Mouse (Mus musculus) embryonic facial prominence, embryonic 11.5 days (tissue): ENCODE measurements around the gene Actr3. TPM values are rescaled to one million over a fixed set of nuclear protein-coding genes. Genes with fewer than 3 reads are reported as not detected.

ENCODE experiments used
- ATAC-seq: fragments of 200-750 bp; cut with Nextera tagmentation; replicated peaks from 2 replicates; pipeline ENCODE4 v1.8.0; 2017; ENCODE audit warnings: low read depth; ENCODE audit not compliant: insufficient number of reproducible peaks, low FRiP score, low TSS enrichment
- DNase-seq: peaks from one replicate; pipeline ENCODE4 v3.0.0-alpha.2; 2015; ENCODE audit warnings: low spot score
- H3K27ac ChIP-seq: fragments of 300-500 bp; sonication (generic); replicated peaks from 2 replicates; pipeline ENCODE4 v1.5.1; 2014; ENCODE audit warnings: mild to moderate bottlenecking, low read depth, low read length, control low read depth
- H3K27me3 ChIP-seq: fragments of 300-500 bp; sonication (generic); 2 replicates; pipeline ENCODE4 v1.6.1; 2014; ENCODE audit warnings: mild to moderate bottlenecking, low read length, moderate library complexity, mixed read lengths; ENCODE audit not compliant: control insufficient read depth, insufficient read depth
- H3K36me3 ChIP-seq: fragments of 300-500 bp; sonication (generic); replicated peaks from 2 replicates; pipeline ENCODE4 v1.6.1; 2014; ENCODE audit warnings: low read depth, mild to moderate bottlenecking, low read length, moderate library complexity, mixed read lengths; ENCODE audit not compliant: control insufficient read depth, insufficient read depth
- H3K4me1 ChIP-seq: fragments of 300-500 bp; sonication (generic); 2 replicates; pipeline ENCODE4 v1.6.1; 2014; ENCODE audit warnings: low read length, mixed read lengths; ENCODE audit not compliant: control insufficient read depth, insufficient read depth
- H3K4me2 ChIP-seq: fragments of 300-500 bp; sonication (generic); 2 replicates; pipeline ENCODE4 v1.6.1; 2014; ENCODE audit warnings: low read depth, mild to moderate bottlenecking, control low read depth, low read length, moderate library complexity
- H3K4me3 ChIP-seq: fragments of 300-500 bp; sonication (generic); 2 replicates; pipeline ENCODE4 v1.5.1; 2014; ENCODE audit warnings: low read depth, low read length, control low read depth
- H3K9ac ChIP-seq: fragments of 300-500 bp; sonication (generic); replicated peaks from 2 replicates; pipeline ENCODE4 v1.6.1; 2014; ENCODE audit warnings: mild to moderate bottlenecking, control low read depth, low read length
- H3K9me3 ChIP-seq: fragments of 300-500 bp; sonication (generic); replicated peaks from 2 replicates; pipeline ENCODE4 v1.6.1; 2016; ENCODE audit warnings: mild to moderate bottlenecking, low read length, inconsistent platforms, mixed read lengths; ENCODE audit not compliant: control insufficient read depth
- WGBS: fragments of 180-500 bp; shearing (Covaris S2); extraction: QIAGEN DNeasy Blood & Tissue Kit; methylation state at CpG from one replicate; pipeline ENCODE4 v1.1.7; 2014; 5-methylcytosine and 5-hydroxymethylcytosine counted together
- polyA plus RNA-seq: library from polyadenylated mRNA; unstranded; fragments of >200 nt; fragmentation: Nextera tagmentation; extraction: Ambion mirVana; gene quantifications from 2 replicates; pipeline ENCODE4 v1.2.1, GENCODE M21; 2014

The Actr3 gene
- polyA plus RNA-seq, 1 experiment from 2014 or later = 266 TPM

DNA sequence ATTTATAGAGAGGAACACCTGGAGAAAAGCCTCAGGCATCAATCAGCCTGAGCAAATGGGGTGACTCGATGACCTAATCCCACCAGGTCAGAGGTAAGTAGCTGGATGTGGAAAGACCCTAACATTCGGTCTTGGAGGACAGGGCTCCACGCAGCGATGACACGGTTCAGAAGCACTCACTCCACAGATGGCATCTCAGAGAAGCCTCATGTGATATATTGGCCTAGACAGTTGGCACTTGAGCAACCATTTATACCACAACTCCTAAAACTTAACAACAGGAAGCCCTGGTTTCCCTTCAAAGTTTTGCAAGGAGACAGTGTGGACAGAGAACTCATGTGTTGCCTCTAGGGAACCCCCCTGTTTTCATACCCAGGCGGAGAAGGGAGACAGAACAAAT lies 90.1 kb downstream of the Actr3 start:
- no peak overlapping the region for H3K4me2 ChIP-seq
- no peaks in the 10 kb centered on the region for H3K9me3 ChIP-seq
- 89% methylated on average over 6 of the region's 6 CpGs for WGBS
- ATAC-seq (no peak), DNase-seq (no peak)
- no peaks in the 10 kb centered on the region for H3K36me3 ChIP-seq
- H3K4me1 ChIP-seq = no peaks in the 10 kb centered on the region
- H3K27ac ChIP-seq = no peak overlapping the region
- H3K4me3 ChIP-seq = no peak overlapping the region
- no peak overlapping the region for H3K9ac ChIP-seq
- H3K27me3 ChIP-seq = no peaks in the 10 kb centered on the region

DNA sequence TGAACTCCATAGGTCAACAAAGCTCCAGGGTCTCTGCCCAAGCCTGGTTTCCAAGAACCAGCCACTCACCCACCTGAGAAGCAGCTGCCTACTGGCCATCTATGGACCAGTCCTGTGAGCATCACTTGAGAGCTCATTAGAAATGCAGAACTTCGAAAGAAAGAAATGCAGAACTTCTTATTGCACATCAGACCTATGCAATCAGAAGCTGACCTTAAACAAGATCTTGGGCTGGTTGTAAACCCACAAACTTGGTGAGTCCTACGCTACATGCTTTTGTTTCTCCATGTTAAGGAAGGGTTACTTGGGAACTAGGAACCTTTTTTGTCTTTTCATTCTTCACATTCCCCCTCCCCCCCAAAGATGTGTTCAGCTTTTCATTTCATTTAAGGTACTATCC lies 92.4 kb downstream of the Actr3 start:
- no peaks in the 10 kb centered on the region for H3K4me1 ChIP-seq
- ATAC-seq = no peak
- H3K4me2 ChIP-seq = no peak overlapping the region
- H3K9ac ChIP-seq = no peak overlapping the region
- no peaks in the 10 kb centered on the region for H3K36me3 ChIP-seq
- no peak for DNase-seq
- H3K4me3 ChIP-seq = no peak overlapping the region
- H3K9me3 ChIP-seq = no peaks in the 10 kb centered on the region
- H3K27me3 ChIP-seq = no peaks in the 10 kb centered on the region
- no peak overlapping the region for H3K27ac ChIP-seq
- 71% methylated on average over 2 of the region's 2 CpGs for WGBS

Other genes starting within 250 kb of the Actr3 start
- 32.1 and 35.0 TPM in 2 replicates for gene Slc35f5, start 124.9 kb upstream of the Actr3 start, polyA plus RNA-seq
- not detected in 2 replicates for gene Gpr39, start 241.3 kb upstream of the Actr3 start, polyA plus RNA-seq